Mouse (Mus musculus) spleen, postnatal 10 days (tissue): ENCODE data around the gene Mindy4.
A peak's percentile ranks its signal among the peaks of the same experiment; 100 is the strongest.
"Not testable (repeated sequence)": the region's sequence is repeated elsewhere in the genome, so short reads cannot be mapped to it uniquely, and the experiment has no call there.

Source experiments
- DNase-seq, 2 experiments: peaks; one replicate each; pipeline ENCODE4 v3.0.0; 2021 to 2022; ENCODE audit warnings: low spot score in 2 of 2

The Mindy4 gene

DNA sequence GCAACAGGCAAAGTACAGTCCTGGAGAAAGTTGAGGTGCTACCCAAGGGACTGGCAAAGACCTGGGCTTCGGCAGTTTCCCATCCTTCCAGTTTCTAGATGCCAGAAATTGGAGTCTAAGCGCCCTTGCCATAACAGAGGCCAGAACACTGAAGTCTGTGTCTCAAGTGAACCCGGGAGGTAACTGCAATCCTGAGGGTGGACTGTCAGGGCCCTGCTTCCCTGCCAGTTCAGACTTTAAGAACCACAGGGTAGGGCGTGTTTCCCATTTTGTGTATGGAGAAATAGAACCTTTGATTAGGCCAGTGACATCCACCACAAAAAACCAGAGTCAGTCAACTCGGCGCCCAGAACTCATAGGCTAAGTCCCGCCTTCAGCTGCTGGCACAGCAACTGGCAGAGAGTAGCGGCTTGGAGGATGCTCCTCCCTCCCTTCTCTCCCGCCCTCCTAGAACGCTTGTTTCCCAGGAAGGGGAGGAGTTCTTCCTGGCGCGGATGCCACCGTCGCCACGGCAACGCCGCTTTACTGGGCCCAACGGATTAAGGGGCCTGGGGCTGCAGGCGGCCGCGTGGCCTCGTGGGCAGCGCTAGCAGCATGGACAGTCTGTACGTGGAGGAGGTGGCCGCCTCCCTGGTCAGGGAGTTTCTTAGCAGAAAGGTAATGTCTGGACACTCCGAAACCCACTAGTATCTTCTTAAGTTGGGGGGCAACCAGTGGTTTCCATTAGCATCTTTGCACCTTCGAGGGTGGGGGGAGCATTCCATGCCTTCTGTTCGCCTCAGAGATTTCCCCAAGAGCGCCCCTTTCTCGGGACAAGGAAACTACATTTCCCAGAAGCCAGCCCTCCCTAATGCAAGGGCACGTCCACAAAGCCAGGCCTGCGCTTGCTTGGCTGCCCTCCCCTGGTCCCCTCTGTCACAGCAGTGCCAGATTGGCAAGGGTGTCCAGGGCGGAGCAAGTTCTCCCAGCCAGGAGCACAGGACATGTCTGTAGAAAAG, at the start of gene Mindy4:
Gene Mindy4, plus strand, starts transcription at position 471 of the 998 bp plus-strand sequence.
- DNase-seq, result peak; percentile 45 to 74

GRCm38 (mm10) chr6:55159256-55159655, 43.9 kb upstream of the Mindy4 start:
- no peak for DNase-seq

GRCm38 (mm10) chr6:55161311-55161761, 41.8 kb upstream of the Mindy4 start:
- DNase-seq, result no peak

- DNase-seq, result no peak
Measured at GRCm38 (mm10) chr6:55163046-55163584, 40.1 kb upstream of the Mindy4 start.

- DNase-seq, result peak; percentile 51 to 76
Measured at GRCm38 (mm10) chr6:55166777-55167463, 36.3 kb upstream of the Mindy4 start.

- DNase-seq, result no peak
Measured at GRCm38 (mm10) chr6:55169818-55170217, 33.4 kb upstream of the Mindy4 start.

DNA sequence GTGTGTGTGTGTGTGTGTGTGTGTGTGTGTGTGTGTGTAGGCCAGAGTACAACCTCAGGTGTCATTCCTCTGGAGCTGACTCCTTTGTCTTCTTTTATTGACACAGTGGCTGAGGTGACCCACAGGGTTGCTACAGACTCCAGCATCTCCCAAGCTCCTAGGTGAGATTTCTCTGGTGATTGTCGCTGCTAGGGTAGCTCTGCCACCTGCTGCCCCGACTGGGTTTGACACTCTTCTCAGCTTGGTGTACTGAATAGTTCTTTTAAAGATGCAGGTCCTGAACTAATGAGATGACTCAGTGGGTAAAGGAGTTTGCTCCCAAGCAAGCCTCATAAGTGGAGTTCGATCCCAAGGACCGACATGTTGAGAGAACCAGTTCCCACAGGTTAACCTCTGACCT, 31.5 kb upstream of the Mindy4 start:
- no peak for DNase-seq

- no peak for DNase-seq
Measured at GRCm38 (mm10) chr6:55173171-55173570, 30.0 kb upstream of the Mindy4 start.

GRCm38 (mm10) chr6:55173941-55174349, 29.2 kb upstream of the Mindy4 start:
- DNase-seq, result no peak

- DNase-seq, result no peak
Measured at GRCm38 (mm10) chr6:55174741-55175181, 28.4 kb upstream of the Mindy4 start, which contains the start of gene Inmt. Gene Inmt (minus strand): TSS chr6:55175043.

- no peak for DNase-seq
Measured at GRCm38 (mm10) chr6:55175456-55175855, 27.7 kb upstream of the Mindy4 start.

GRCm38 (mm10) chr6:55175892-55176291, 27.3 kb upstream of the Mindy4 start:
- DNase-seq, result no peak

DNA sequence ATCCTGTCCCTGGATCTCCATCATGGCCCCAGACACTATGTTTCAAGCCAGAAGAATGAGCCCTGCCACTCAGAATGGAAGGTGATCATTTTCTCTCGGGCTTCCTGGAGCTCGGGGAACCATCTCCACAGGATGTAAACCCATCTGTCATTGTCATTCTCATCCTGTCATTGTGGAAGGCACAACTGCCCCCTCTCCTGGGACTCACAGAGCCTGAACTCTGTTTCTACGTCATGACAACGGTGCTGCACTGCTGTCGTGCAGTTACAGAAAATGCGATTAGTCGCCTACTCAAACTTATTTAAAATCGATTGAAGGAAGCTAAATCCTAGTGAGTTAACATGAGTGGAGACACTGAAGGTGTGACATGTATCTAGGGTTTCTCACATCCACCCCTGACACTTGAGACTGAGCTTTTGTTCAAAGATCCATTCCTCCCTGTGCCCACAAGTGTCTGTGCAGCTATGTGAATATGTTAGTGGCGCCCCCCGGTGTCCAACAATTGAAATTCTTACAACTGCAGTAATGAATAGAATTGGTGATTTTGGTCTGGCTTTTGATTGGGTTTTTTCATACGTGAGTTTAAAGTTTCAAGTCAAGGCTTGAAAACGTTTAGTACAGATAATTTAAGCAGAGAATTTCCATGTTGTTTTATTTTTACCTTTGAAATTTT, 26.0 kb upstream of the Mindy4 start:
- DNase-seq, result peak in 1 of 2 experiments; percentile 56

DNA sequence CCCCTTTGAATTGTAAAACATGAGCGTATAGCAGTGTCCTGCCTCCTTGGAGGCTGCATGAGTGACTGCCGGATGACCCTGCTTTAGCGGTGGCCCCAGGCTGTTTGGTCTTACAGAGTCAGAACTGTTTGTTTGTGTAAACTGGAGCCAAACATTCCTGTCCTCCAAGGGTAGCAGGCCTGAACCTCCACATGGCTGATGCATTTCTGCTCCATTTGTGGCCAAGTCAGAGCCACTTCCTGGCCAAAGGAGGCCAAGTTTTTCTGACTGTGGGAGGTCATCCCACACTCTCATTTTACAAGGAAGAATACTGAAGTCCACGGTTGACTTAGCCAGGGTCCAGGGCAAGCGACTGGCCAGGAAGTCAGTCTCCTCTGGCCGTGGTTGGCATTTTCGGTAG, 23.6 kb upstream of the Mindy4 start:
- DNase-seq, result no peak

DNA sequence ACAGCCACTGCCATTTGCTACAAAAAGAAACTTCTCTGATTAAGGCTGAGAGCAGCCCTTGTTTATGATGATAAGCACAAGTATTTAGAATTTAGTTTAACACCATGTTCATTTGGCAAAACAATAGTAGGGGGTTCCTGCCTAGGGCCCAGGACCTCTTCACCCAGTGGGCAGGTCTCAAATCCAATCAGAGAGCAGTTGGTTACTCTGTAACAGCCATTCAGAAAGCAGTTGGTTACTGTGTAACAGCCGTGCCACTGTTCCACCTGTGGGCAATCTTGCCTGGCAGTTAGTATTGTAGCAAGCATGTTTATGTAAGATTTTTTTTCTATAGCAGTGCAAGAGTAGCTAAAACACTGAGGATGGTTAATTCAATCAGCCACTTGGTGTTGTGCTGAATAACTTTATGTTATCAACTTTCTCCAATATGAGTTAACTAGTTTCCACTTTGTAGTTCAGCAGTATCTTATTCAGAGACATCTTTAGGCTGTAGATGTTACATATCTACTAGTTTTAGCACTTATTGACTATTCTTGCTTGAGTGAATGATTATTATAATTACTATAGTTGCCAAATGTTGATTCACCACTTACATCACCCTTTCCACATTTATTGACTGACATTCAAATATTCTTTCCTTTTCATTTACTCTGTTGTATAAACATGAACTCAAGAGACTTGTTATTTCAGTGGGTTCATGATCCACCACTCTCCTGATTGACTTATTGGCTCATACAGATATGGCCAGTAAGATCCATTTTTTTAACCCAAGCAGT, 20.3 kb upstream of the Mindy4 start:
- DNase-seq, result no peak

DNA sequence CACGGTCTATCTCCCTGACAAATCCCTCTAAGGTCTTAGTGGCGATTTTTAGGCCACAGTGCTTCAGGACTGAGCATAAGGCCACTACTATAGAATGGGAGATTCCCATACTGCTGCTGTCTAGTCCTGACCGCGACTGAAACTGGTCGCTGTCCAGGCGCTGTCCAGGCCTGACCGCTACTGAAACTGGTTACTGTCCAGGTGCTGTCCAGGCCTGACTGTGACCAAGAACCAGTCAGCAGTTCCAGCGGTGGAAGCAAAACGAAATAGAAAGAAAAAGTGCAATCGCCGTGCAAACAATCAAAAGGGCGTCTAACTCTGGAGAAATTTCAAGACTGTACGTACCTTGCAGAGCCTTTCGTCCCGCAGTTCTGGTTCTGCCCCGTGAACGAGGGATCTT, 15.4 kb upstream of the Mindy4 start:
- DNase-seq, result not testable (repeated sequence)

- no peak for DNase-seq
Measured at GRCm38 (mm10) chr6:55189406-55189805, 13.8 kb upstream of the Mindy4 start.

DNA sequence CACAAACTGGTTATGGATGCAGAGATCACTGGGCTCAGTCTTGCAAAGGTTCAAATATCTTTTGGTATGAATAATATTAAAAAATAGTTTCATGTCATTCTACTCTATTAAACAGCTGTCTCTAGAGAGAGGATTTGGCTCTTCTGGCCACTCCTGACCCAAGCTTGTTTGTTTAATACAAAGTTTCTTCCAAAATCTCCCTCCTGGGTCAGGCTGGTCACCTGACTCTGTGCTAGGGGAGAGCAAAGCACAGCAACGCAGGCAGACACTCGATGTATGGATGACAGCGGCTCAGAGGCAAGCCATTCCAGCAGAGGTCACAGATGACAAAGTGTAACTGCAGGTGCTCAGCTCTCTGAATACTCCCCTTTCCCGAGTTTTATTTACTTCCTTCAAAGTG, 11.6 kb upstream of the Mindy4 start:
- DNase-seq, result no peak

GRCm38 (mm10) chr6:55193171-55193570, 10.0 kb upstream of the Mindy4 start:
- DNase-seq, result no peak

GRCm38 (mm10) chr6:55199047-55199446, 4.1 kb upstream of the Mindy4 start:
- DNase-seq, result no peak

DNA sequence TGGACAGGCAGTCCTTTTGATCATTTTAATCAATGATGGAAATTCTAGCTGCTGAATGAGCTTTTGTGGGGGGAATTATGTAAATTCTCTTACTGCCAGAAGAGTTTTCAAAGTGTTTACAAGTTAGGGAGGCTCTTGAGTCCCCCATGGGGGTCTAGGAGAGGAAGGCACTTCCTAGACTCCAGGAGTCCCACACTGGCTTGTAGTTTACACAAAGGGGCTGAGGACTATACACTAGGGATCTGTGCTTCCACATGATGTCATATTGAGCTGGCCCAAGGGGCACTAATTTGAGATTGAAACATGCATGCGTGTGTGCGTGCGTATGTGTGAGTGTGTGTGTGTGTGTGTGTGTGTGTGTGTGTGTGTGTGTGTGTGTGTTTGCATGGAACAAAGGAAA, 748 bp downstream of the Mindy4 start:
- DNase-seq, result no peak
